Mouse (Mus musculus): ENCODE results near the gene Vmp1. TPM values are rescaled to one million over a fixed set of nuclear protein-coding genes. Genes with fewer than 3 reads are reported as not detected.

The Vmp1 gene
- polyA plus RNA-seq, 1 experiment, result not detected

GRCm38 (mm10) chr11:86614056-86614530, 69.5 kb downstream of the Vmp1 start:
- Histone ChIP-seq H3K4me3 (ENCODE audit: insufficient read depth, low read depth, low read length) (no peak overlapping the region), H3K27ac (ENCODE audit: insufficient read depth, low read depth, low read length) (no peak overlapping the region), H3K4me1 (ENCODE audit: control insufficient read depth, insufficient read depth, low read length) (no peaks in the 10 kb centered on the region)
- WGBS, result 59% methylated on average over 2 of the region's 2 CpGs
- no peak for TF ChIP-seq POLR2A (IDR thresholded peaks at IDR 0.05; ENCODE audit: insufficient read depth, low read depth, low read length)
- TF ChIP-seq CTCF (IDR thresholded peaks at IDR 0.05; ENCODE audit: insufficient read depth, low read depth, low read length), result no peak

GRCm38 (mm10) chr11:86611991-86612390, 71.6 kb downstream of the Vmp1 start:
- no peaks in the 10 kb centered on the region for H3K4me1 ChIP-seq (ENCODE audit: control insufficient read depth, insufficient read depth, low read length)
- 84% methylated on average over 1 of the region's 1 CpGs for WGBS
- no peak for TF ChIP-seq POLR2A (IDR thresholded peaks at IDR 0.05; ENCODE audit: insufficient read depth, low read depth, low read length)
- TF ChIP-seq CTCF (IDR thresholded peaks at IDR 0.05; ENCODE audit: insufficient read depth, low read depth, low read length), result no peak

DNA sequence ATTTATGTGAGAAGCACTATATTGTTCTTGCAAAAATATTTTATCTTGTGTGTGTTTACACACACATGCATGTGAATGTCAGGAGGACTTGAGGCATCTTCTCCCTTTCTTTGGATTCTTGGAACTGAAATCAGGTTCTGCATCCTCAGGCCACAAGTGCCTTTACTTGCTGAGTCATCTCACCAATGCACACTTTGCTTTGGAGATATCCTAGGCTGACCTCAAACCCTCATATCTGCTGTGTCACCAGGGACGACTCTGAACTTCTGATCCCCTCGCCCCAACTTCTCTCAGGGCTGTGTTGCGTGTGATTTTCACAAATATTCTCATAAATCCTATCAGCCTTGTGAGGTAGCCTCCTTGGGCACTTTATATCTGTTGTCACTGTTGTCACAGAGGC, 73.4 kb downstream of the Vmp1 start:
- Histone ChIP-seq H3K4me3 (ENCODE audit: insufficient read depth, low read depth, low read length) (no peak overlapping the region), H3K27ac (ENCODE audit: insufficient read depth, low read depth, low read length) (no peak overlapping the region), H3K4me1 (ENCODE audit: control insufficient read depth, insufficient read depth, low read length) (no peaks in the 10 kb centered on the region)
- WGBS, result 88% methylated on average over 3 of the region's 3 CpGs
- TF ChIP-seq POLR2A (IDR thresholded peaks at IDR 0.05; ENCODE audit: insufficient read depth, low read depth, low read length) (no peak), CTCF (IDR thresholded peaks at IDR 0.05; ENCODE audit: insufficient read depth, low read depth, low read length) (no peak)

More at GRCm38 (mm10) chr11:86611991-86612390, 71.6 kb downstream of the Vmp1 start:
- Histone ChIP-seq H3K4me3 (ENCODE audit: insufficient read depth, low read depth, low read length) (no peak overlapping the region), H3K27ac (ENCODE audit: insufficient read depth, low read depth, low read length) (no peak overlapping the region)

DNA sequence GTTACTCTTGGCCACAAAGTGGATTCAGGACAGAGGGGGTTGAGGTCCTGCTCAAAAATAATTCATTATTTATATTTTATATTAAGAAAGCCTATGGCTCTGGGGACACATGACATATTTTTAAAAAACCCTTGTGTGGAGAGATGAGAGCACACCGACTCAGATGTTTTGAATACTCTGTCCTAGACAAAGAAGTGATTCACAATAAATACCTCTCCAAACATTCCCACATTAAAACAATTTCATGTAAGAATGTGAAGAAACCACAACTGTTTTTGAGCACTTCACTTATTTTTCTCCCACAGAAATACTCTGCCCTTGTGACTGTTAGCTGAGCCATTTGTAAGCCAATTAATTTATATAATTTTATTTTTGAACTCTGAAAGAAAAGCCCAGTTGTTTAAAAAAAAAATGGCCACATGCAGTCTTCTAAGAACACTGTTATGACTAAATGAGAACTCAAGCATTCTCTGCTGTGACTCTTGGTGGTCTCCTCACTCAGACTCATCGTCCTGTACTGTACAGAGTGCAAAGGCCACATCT, 75.8 kb downstream of the Vmp1 start:
- Histone ChIP-seq H3K4me1 (ENCODE audit: control insufficient read depth, insufficient read depth, low read length) (no peaks in the 10 kb centered on the region), H3K4me3 (ENCODE audit: insufficient read depth, low read depth, low read length) (no peak overlapping the region), H3K27ac (ENCODE audit: insufficient read depth, low read depth, low read length) (no peak overlapping the region)
- no peak for TF ChIP-seq POLR2A (IDR thresholded peaks at IDR 0.05; ENCODE audit: insufficient read depth, low read depth, low read length)
- TF ChIP-seq CTCF (IDR thresholded peaks at IDR 0.05; ENCODE audit: insufficient read depth, low read depth, low read length), result no peak
- WGBS, result 85% methylated on average over 2 of the region's 2 CpGs

DNA sequence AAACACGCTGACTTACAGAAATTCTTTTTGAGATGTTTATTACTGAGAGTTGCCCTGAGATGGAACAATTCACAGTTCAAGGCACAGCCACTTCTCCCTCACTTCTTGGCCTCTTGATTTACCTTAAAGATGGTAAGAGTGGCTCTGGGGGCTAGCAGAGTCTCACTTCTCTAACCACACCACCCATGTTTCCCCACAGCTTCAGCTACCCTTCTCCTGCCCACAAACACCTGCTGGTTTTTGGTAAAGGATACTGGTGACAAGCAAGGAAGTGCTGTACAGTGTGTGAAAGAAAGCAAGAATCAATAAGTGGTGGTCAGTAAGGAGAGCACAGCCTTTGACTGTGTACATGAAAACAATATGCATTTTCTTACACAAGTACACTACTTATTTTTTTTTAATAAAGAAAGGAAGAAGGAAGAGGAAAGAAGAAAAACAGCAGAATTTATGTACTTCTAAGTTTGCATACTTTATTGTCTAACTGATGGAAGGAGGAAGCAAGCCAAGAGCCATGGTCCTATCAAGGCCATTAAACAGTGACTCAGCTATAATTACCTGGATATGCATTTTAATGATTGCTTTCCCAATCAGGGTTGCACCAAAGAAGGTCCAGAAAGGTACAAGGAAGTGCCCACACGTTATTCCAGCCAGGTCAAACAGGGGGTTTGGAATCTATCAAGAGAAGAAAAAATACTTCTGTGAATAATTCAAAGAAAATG, 76.9 kb downstream of the Vmp1 start:
- TF ChIP-seq CTCF (IDR thresholded peaks at IDR 0.05; ENCODE audit: insufficient read depth, low read depth, low read length) (no peak), POLR2A (IDR thresholded peaks at IDR 0.05; ENCODE audit: insufficient read depth, low read depth, low read length) (no peak)
- WGBS, result 86% methylated on average over 2 of the region's 2 CpGs
- no peak overlapping the region for H3K27ac ChIP-seq (ENCODE audit: insufficient read depth, low read depth, low read length)
- H3K4me1 ChIP-seq (ENCODE audit: control insufficient read depth, insufficient read depth, low read length), result no peaks in the 10 kb centered on the region
- no peak overlapping the region for H3K4me3 ChIP-seq (ENCODE audit: insufficient read depth, low read depth, low read length)

DNA sequence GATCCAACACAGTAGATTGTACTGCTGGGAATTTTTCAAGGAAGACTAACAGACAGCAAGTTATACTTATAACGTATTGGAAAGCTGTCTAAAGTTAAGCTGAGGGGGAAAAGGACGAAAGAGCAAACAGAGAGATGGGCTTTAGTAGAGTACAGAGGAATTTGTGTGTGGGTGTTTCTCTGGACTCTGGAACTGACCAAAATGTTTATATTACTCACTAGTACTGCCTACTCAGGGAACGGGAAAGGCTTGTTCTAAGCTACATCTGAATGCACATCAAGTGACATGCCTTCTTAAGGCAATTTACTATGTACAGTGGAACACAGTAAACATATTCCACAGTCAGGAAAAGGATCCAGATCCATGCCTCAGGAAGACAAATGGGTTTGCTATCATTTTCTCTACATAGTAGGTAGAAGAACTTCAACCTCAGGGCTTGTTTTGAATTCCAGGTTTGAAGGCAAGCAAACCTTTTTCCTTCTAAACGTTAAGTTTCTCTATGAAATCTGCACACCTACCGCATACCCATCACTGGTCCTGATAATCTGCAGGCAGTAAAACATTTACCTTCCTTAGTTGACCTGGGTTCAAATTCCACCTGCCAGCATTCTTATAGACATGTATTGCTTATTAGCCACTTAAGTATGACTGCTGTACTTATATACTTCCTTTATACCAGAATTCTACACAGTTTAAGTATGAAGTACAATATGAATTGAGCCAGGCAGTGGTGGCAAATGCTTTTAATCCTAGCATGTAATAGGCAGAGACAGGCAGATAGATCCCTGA, 78.7 kb downstream of the Vmp1 start:
- no peak overlapping the region for H3K4me3 ChIP-seq (ENCODE audit: insufficient read depth, low read depth, low read length)
- no peak overlapping the region for H3K27ac ChIP-seq (ENCODE audit: insufficient read depth, low read depth, low read length)
- H3K4me1 ChIP-seq (ENCODE audit: control insufficient read depth, insufficient read depth, low read length), result no peaks in the 10 kb centered on the region
- no peak for TF ChIP-seq CTCF (IDR thresholded peaks at IDR 0.05; ENCODE audit: insufficient read depth, low read depth, low read length)
- no peak for TF ChIP-seq POLR2A (IDR thresholded peaks at IDR 0.05; ENCODE audit: insufficient read depth, low read depth, low read length)
- 86% methylated on average over 5 of the region's 5 CpGs for WGBS

DNA sequence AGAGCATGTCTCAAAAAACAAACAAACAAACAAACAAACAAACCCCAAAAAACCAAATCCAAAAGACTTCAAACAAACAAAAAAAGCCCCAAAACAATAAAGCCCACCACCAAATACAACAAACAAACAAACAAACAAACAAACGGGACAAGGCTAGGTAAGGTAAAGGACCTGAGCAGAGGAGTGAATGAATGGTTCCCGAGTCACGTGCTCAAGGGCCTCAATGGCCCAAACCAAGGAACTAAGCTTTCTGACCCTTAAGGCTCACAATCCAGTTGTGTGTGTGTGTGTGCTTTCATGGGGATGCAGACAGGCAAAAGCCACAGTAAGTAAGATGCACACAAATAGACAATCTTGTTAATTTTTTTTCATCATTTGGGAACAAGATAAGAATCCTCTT, 79.3 kb downstream of the Vmp1 start:
- no peak overlapping the region for H3K27ac ChIP-seq (ENCODE audit: insufficient read depth, low read depth, low read length)

DNA sequence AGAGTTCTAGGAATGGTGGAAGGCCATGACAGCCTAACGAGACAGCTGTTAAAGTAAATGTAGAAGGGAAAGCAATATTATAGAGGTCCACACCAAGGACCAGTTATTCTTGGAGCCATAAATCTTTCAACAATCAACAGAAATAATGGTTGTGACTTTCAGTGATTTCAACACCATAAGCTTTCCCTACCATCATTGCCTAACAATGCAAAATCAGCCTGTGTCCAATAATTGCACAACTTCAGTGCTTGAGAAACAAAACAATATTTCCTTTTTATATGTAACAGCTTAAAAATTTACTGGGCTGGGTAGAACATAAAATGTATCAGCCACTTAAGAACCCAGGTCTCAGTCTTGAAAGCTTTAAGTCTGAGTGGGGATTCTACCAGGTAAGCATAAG, 79.9 kb downstream of the Vmp1 start:
- Histone ChIP-seq H3K4me1 (ENCODE audit: control insufficient read depth, insufficient read depth, low read length) (no peaks in the 10 kb centered on the region), H3K4me3 (ENCODE audit: insufficient read depth, low read depth, low read length) (no peak overlapping the region), H3K27ac (ENCODE audit: insufficient read depth, low read depth, low read length) (no peak overlapping the region)
- WGBS, result 100% methylated on average over 1 of the region's 1 CpGs
- no peak for TF ChIP-seq POLR2A (IDR thresholded peaks at IDR 0.05; ENCODE audit: insufficient read depth, low read depth, low read length)
- no peak for TF ChIP-seq CTCF (IDR thresholded peaks at IDR 0.05; ENCODE audit: insufficient read depth, low read depth, low read length)

More for the DNA sequence above, 79.3 kb downstream of the Vmp1 start:
- TF ChIP-seq POLR2A (IDR thresholded peaks at IDR 0.05; ENCODE audit: insufficient read depth, low read depth, low read length) (no peak), CTCF (IDR thresholded peaks at IDR 0.05; ENCODE audit: insufficient read depth, low read depth, low read length) (no peak)
- 97% methylated on average over 3 of the region's 3 CpGs for WGBS
- H3K4me3 ChIP-seq (ENCODE audit: insufficient read depth, low read depth, low read length), result no peak overlapping the region
- no peaks in the 10 kb centered on the region for H3K4me1 ChIP-seq (ENCODE audit: control insufficient read depth, insufficient read depth, low read length)

DNA sequence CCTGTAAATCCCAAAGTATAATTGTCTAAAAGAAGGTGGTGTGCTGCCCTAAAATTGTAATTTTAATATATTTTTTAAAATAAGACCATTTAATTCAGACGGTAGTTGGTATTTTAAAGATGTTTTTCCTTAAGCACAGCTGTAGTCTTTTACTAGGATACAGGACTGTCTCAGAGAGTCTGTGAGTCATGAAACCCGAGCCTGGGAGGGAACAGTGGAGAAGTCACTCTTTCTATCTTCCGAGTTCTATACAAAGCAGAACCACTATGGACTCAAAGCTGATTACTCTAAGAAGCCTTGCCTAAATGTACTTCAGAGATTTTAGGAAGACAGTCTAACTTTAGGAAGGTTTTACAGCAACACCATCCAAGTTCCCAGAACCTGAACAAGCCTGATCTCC, 81.5 kb downstream of the Vmp1 start:
- H3K27ac ChIP-seq (ENCODE audit: insufficient read depth, low read depth, low read length), result no peak overlapping the region
- no peak overlapping the region for H3K4me3 ChIP-seq (ENCODE audit: insufficient read depth, low read depth, low read length)
- 41% methylated on average over 3 of the region's 3 CpGs for WGBS
- H3K4me1 ChIP-seq (ENCODE audit: control insufficient read depth, insufficient read depth, low read length), result no peaks in the 10 kb centered on the region
- TF ChIP-seq CTCF (IDR thresholded peaks at IDR 0.05; ENCODE audit: insufficient read depth, low read depth, low read length) (no peak), POLR2A (IDR thresholded peaks at IDR 0.05; ENCODE audit: insufficient read depth, low read depth, low read length) (no peak)
